Mouse (Mus musculus) kidney, adult 2 months (tissue): Measurements from ENCODE around the gene Ovch2. TPM values are rescaled to one million over a fixed set of nuclear protein-coding genes. Genes with fewer than 3 reads are reported as not detected.

Source experiments
- DNase-seq: peaks from one replicate; pipeline ENCODE4 v3.0.0; 2021
- H3K27ac ChIP-seq: fragments of 200-500 bp; 2 replicates; pipeline ENCODE4 v1.5.1; 2012; ENCODE audit warnings: low read depth, low read length, control low read depth, inconsistent platforms; ENCODE audit not compliant: insufficient read depth
- H3K27me3 ChIP-seq: fragments of 200-500 bp; replicated peaks from 2 replicates; pipeline ENCODE4 v1.6.1; 2012; ENCODE audit warnings: mild to moderate bottlenecking, moderate library complexity, low read length, inconsistent platforms; ENCODE audit not compliant: control insufficient read depth, insufficient read depth
- H3K36me3 ChIP-seq: fragments of 200-500 bp; 2 replicates; pipeline ENCODE4 v1.6.1; 2012; ENCODE audit warnings: mild to moderate bottlenecking, moderate library complexity, low read length, inconsistent platforms; ENCODE audit not compliant: control insufficient read depth, insufficient read depth
- H3K4me1 ChIP-seq: fragments of 200-500 bp; 2 replicates; pipeline ENCODE4 v1.6.1; 2011; ENCODE audit warnings: low read length; ENCODE audit not compliant: control insufficient read depth, insufficient read depth
- H3K4me3 ChIP-seq: fragments of 200-500 bp; 2 replicates; pipeline ENCODE4 v1.5.1; 2011; ENCODE audit warnings: mild to moderate bottlenecking, low read depth, low read length, control low read depth; ENCODE audit not compliant: insufficient read depth
- CTCF ChIP-seq: fragments of 200-500 bp; conservative IDR thresholded peaks from 2 replicates; pipeline ENCODE4 v1.5.1; 2011; ENCODE audit warnings: low read depth, mild to moderate bottlenecking, control low read depth, low read length, moderate library complexity, mixed read lengths; ENCODE audit not compliant: insufficient read depth, insufficient read length
- POLR2A ChIP-seq: fragments of 200-500 bp; IDR thresholded peaks from one replicate; pipeline ENCODE4 v1.6.1; 2011; ENCODE audit warnings: low read depth, low read length, control low read depth
- WGBS: fragments of 180-500 bp; shearing (Covaris S2); methylation state at CpG from one replicate; pipeline ENCODE4 v1.1.7; 2018; 5-methylcytosine and 5-hydroxymethylcytosine counted together
- polyA plus RNA-seq: library from polyadenylated mRNA; depleted of rRNA; stranded (reverse); fragments of >200 nt; gene quantifications from 2 replicates; pipeline ENCODE4 v1.2.3, GENCODE M21; 2012

Gene Ovch2
- polyA plus RNA-seq, 1 experiment: not detected

DNA sequence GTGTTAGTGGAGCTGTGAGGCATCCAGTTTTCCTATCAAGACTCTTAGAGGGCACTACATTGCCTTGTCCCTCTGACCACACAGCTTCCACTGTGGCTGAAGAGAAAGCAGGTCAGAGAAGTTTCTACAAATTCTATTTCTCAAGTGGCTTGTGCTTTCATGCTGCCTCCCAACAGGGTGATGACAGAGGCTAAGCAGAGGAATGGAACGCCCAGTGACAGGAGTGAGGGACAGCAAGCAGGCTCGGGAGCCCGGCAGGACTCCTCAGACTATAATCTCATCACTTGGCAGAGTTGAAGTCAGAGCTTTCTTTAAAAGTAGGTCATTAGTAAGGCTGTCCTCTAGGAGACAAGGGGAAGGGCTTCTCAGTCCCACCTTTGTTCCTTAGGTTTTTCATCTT lies 45.1 kb downstream of the Ovch2 start:
- DNase-seq: no peak
- 0 out of 2 replicates have a peak, but pooled peaks cover 3% of the 10 kb centered on the region for H3K4me1 ChIP-seq
- H3K27me3 ChIP-seq: no peaks in the 10 kb centered on the region
- TF ChIP-seq CTCF: no peak
- no peak for TF ChIP-seq POLR2A
- no peak overlapping the region for H3K4me3 ChIP-seq
- H3K27ac ChIP-seq: no peak overlapping the region
- H3K36me3 ChIP-seq: no peaks in the 10 kb centered on the region
- WGBS: 80% methylated on average over 3 of the region's 3 CpGs

DNA sequence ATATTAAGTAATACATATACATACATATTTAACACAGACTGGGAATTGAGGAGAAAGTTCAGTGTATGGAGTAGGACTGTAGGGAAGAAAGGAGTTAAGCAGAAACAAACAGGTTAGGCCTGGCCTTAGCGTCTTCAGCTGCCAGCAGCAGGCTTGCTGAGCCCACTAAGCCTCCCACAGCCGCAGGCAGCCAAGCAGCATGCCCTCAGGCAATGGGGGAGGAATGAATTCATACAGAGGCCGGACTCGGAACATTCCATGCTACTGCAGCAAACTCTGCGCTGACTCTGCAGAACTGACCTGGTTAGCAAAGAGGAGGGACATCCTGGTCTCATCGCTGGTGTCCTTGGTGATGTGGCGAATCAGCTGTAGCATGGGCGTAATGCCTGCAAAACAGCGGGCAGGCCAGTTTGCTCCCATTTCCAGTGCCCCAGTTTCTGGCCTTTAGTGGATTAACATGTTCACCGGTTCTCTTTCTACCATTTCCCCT lies 48.9 kb downstream of the Ovch2 start:
- TF ChIP-seq POLR2A (no peak), CTCF (no peak)
- WGBS: 63% methylated on average over 10 of the region's 10 CpGs
- H3K4me3 ChIP-seq: no peak overlapping the region
- no peak overlapping the region for H3K27ac ChIP-seq
- H3K4me1 ChIP-seq: 0 out of 2 replicates have a peak, but pooled peaks cover 3% of the 10 kb centered on the region
- H3K36me3 ChIP-seq: no peaks in the 10 kb centered on the region
- DNase-seq: peak; percentile 5
- no peaks in the 10 kb centered on the region for H3K27me3 ChIP-seq

DNA sequence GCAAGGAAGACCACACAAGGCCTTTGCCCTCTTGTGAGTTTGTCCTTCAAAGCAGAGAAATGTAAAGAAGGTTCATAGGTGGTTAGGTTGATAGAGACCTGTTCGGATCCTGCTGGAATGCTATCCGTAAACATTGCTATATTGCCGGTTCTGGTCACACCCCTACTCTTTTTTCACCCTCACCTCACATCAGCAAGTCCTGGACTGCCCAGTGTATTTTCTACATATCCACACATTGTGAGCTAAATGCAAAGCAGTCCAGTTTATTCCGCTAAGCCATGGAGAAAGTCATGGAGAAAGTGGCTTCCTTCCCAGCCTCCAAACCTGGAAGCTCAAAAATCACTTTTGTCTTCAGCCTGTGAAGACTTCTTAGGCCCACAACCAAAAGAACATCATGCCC lies 51.3 kb downstream of the Ovch2 start:
- Histone ChIP-seq H3K4me1 (0 out of 2 replicates have a peak, but pooled peaks cover 3% of the 10 kb centered on the region), H3K27me3 (no peaks in the 10 kb centered on the region), H3K36me3 (no peaks in the 10 kb centered on the region), H3K27ac (no peak overlapping the region), H3K4me3 (no peak overlapping the region)
- DNase-seq: no peak
- no peak for TF ChIP-seq POLR2A
- TF ChIP-seq CTCF: no peak
- whole genome bisulfite sequencing: 88% methylated on average over 4 of the region's 4 CpGs

DNA sequence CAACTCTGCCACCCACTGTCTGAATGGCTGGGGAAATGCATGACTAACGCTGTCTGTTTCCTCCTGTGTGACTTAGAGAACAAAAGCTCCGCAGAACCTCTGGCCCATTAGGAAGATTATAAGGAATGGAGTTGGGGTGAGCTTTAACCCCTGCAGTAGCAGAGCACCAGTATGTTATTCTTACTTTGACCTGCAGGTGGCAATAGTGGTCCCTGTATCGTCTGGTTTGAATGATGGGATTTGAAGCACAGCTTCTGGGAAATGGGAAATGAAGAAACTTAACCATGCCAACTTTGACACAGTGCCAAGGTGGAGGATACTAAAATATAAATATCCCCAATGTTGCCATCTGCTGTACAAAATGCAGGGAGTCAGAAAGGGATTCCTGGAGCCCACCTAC lies 51.7 kb downstream of the Ovch2 start:
- WGBS: 8% methylated on average over 3 of the region's 3 CpGs
- H3K27ac ChIP-seq: no peak overlapping the region
- peak; percentile 44 for DNase-seq
- H3K4me3 ChIP-seq: no peak overlapping the region
- TF ChIP-seq CTCF: 0 out of 2 replicates have a peak, but pooled peaks have one; percentile 16
- TF ChIP-seq POLR2A: no peak
- no peaks in the 10 kb centered on the region for H3K27me3 ChIP-seq
- 0 out of 2 replicates have a peak, but pooled peaks cover 3% of the 10 kb centered on the region for H3K4me1 ChIP-seq
- H3K36me3 ChIP-seq: no peaks in the 10 kb centered on the region

DNA sequence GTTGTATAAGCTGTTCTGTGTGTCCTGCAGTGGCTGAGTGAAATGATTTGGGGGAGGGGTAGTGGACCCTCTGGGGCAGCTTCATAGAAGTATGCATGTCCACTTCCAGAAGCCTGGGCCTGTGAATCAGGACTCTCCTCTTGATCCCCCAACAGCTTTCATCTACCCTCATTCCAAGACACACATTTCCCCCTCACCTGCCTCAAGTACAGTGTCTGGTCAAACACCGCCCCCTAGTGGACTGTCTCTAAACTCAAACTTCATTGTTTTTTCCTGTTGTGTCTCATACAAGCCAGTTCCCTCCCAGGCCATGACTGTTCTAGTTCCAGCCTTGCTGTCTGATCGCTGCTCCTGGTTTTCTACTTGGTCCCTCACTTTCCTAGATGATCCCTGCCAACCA lies 53.1 kb downstream of the Ovch2 start:
- Histone ChIP-seq H3K4me3 (no peak overlapping the region), H3K36me3 (no peaks in the 10 kb centered on the region), H3K27ac (no peak overlapping the region), H3K4me1 (0 out of 2 replicates have a peak, but pooled peaks cover 3% of the 10 kb centered on the region), H3K27me3 (no peaks in the 10 kb centered on the region)
- WGBS: 13% methylated on average over 2 of the region's 2 CpGs
- peak; percentile 57 for DNase-seq
- TF ChIP-seq CTCF (peak; percentile 68), POLR2A (no peak)

DNA sequence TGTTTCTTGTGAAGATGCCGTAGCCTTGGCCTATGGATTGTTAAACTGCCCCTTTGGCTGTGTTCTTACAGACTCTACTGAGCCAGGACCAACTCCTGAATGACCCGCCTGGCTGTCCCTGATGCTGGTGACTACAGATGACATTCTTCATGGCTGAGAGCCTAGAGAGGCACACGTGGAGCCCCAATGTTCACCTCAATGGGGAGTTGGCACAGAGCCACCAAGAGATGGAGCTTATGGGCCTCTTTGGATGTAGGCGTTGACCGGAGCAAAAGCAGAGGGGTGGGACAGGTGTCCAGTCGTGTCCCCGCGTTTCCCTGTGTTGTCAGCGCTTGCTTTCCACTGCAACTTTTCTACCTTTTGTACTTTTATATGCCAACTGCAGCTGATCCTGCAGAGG lies 53.5 kb downstream of the Ovch2 start:
- TF ChIP-seq POLR2A (no peak), CTCF (no peak)
- Histone ChIP-seq H3K27ac (no peak overlapping the region), H3K36me3 (no peaks in the 10 kb centered on the region), H3K4me3 (no peak overlapping the region), H3K27me3 (no peaks in the 10 kb centered on the region), H3K4me1 (0 out of 2 replicates have a peak, but pooled peaks cover 3% of the 10 kb centered on the region)
- DNase-seq: no peak
- 88% methylated on average over 9 of the region's 9 CpGs for WGBS

DNA sequence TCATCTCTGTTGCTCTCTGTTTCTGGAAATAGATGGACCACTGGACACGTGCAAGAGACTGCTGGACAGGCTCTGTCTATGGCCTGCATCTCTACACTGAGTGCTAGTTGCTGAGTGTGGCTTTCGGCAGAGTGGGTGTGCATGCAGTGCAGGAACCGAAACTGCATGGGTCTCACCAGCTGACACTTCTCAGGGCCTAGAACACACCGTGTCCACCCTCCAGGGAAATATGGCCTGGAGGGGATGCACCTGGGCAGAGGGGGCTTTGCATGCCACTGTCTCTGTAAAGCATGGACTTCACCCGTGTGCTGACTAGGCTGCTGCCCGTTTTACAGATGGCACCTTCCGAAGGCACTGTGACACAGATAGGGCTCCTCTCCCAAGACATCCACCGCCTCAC lies 55.0 kb downstream of the Ovch2 start:
- TF ChIP-seq CTCF: no peak
- no peak for TF ChIP-seq POLR2A
- WGBS: 89% methylated on average over 8 of the region's 8 CpGs
- no peak overlapping the region for H3K27ac ChIP-seq
- H3K4me1 ChIP-seq: no peaks in the 10 kb centered on the region
- H3K4me3 ChIP-seq: no peak overlapping the region
- H3K27me3 ChIP-seq: no peaks in the 10 kb centered on the region
- no peaks in the 10 kb centered on the region for H3K36me3 ChIP-seq
- no peak for DNase-seq
